Mouse (Mus musculus): Measurements from ENCODE around the gene Naa80. TPM values are rescaled to one million over a fixed set of nuclear protein-coding genes. Genes with fewer than 3 reads are reported as not detected.
A peak's percentile ranks its signal among the peaks of the same experiment; 100 is the strongest.

Gene Naa80
- polyA plus RNA-seq, 1 experiment, result 11.3 TPM

GRCm38 (mm10) chr9:107580501-107581317 is 2.0 kb downstream of the Naa80 start, which contains the start of gene Hyal3:
Gene Hyal3, plus strand, starts transcription at chr9:107580818.
- Histone ChIP-seq H3K4me1 (ENCODE audit: control insufficient read depth, insufficient read depth, low read length) (peaks cover 5% of the 10 kb centered on the region; the same call in 1 of the 2 replicates), H3K4me3 (ENCODE audit: insufficient read depth, low read length) (peak within 1 kb of the TSS; percentile 61), H3K27ac (ENCODE audit: insufficient read depth, low read length) (peak within 1 kb of the TSS; percentile 71)
- no peak for TF ChIP-seq CTCF (IDR thresholded peaks at IDR 0.05; ENCODE audit: borderline replicate concordance, insufficient read depth, low read length)
- peak; percentile 87 for TF ChIP-seq POLR2A (IDR thresholded peaks at IDR 0.05; ENCODE audit: low read depth, low read length)

- no peak for TF ChIP-seq POLR2A (IDR thresholded peaks at IDR 0.05; ENCODE audit: low read depth, low read length)
- no peak for TF ChIP-seq CTCF (IDR thresholded peaks at IDR 0.05; ENCODE audit: borderline replicate concordance, insufficient read depth, low read length)
- Histone ChIP-seq H3K4me3 (ENCODE audit: insufficient read depth, low read length) (peak overlapping the region; percentile 61), H3K4me1 (ENCODE audit: control insufficient read depth, insufficient read depth, low read length) (peaks cover 5% of the 10 kb centered on the region; the same call in 1 of the 2 replicates), H3K27ac (ENCODE audit: insufficient read depth, low read length) (no peak overlapping the region)
These were observed 2.9 kb downstream of the Naa80 start for GRCm38 (mm10) chr9:107581584-107581983.

- TF ChIP-seq POLR2A (IDR thresholded peaks at IDR 0.05; ENCODE audit: low read depth, low read length), result no peak
- TF ChIP-seq CTCF (IDR thresholded peaks at IDR 0.05; ENCODE audit: borderline replicate concordance, insufficient read depth, low read length), result no peak
- peaks cover 5% of the 10 kb centered on the region; the same call in 1 of the 2 replicates for H3K4me1 ChIP-seq (ENCODE audit: control insufficient read depth, insufficient read depth, low read length)
- H3K27ac ChIP-seq (ENCODE audit: insufficient read depth, low read length), result no peak overlapping the region
- no peak overlapping the region for H3K4me3 ChIP-seq (ENCODE audit: insufficient read depth, low read length)
These were observed 3.9 kb downstream of the Naa80 start for GRCm38 (mm10) chr9:107582509-107583062.

- peaks cover 5% of the 10 kb centered on the region; the same call in 1 of the 2 replicates for H3K4me1 ChIP-seq (ENCODE audit: control insufficient read depth, insufficient read depth, low read length)
- H3K27ac ChIP-seq (ENCODE audit: insufficient read depth, low read length), result no peak overlapping the region
- TF ChIP-seq POLR2A (IDR thresholded peaks at IDR 0.05; ENCODE audit: low read depth, low read length), result no peak
- no peak for TF ChIP-seq CTCF (IDR thresholded peaks at IDR 0.05; ENCODE audit: borderline replicate concordance, insufficient read depth, low read length)
- H3K4me3 ChIP-seq (ENCODE audit: insufficient read depth, low read length), result no peak overlapping the region
These were observed 4.5 kb downstream of the Naa80 start for GRCm38 (mm10) chr9:107583174-107583573.

- H3K4me1 ChIP-seq (ENCODE audit: control insufficient read depth, insufficient read depth, low read length), result peaks cover 5% of the 10 kb centered on the region; the same call in 1 of the 2 replicates
- H3K27ac ChIP-seq (ENCODE audit: insufficient read depth, low read length), result no peak overlapping the region
- H3K4me3 ChIP-seq (ENCODE audit: insufficient read depth, low read length), result no peak overlapping the region
- TF ChIP-seq POLR2A (IDR thresholded peaks at IDR 0.05; ENCODE audit: low read depth, low read length), result no peak
These were observed 7.8 kb downstream of the Naa80 start for GRCm38 (mm10) chr9:107586504-107586903.

- Histone ChIP-seq H3K4me3 (ENCODE audit: insufficient read depth, low read length) (peak within 1 kb of the TSS; percentile 78), H3K4me1 (ENCODE audit: control insufficient read depth, insufficient read depth, low read length) (peaks cover 5% of the 10 kb centered on the region; the same call in 1 of the 2 replicates), H3K27ac (ENCODE audit: insufficient read depth, low read length) (no peak within 1 kb of the TSS)
- TF ChIP-seq CTCF (IDR thresholded peaks at IDR 0.05; ENCODE audit: borderline replicate concordance, insufficient read depth, low read length) (no peak), POLR2A (IDR thresholded peaks at IDR 0.05; ENCODE audit: low read depth, low read length) (peak; percentile 71)
These were observed 8.5 kb downstream of the Naa80 start, which contains the start of gene Ifrd2 for GRCm38 (mm10) chr9:107586974-107587832. Gene Ifrd2, plus strand, starts transcription at chr9:107587642.

- peaks cover 5% of the 10 kb centered on the region; the same call in 1 of the 2 replicates for H3K4me1 ChIP-seq (ENCODE audit: control insufficient read depth, insufficient read depth, low read length)
- TF ChIP-seq CTCF (IDR thresholded peaks at IDR 0.05; ENCODE audit: borderline replicate concordance, insufficient read depth, low read length) (no peak), POLR2A (IDR thresholded peaks at IDR 0.05; ENCODE audit: low read depth, low read length) (no peak)
- no peak overlapping the region for H3K27ac ChIP-seq (ENCODE audit: insufficient read depth, low read length)
These were observed 9.3 kb downstream of the Naa80 start for GRCm38 (mm10) chr9:107587833-107588639.

GRCm38 (mm10) chr9:107590058-107590772 is 11.5 kb downstream of the Naa80 start:
- Histone ChIP-seq H3K4me1 (ENCODE audit: control insufficient read depth, insufficient read depth, low read length) (peaks cover 5% of the 10 kb centered on the region; the same call in 1 of the 2 replicates), H3K4me3 (ENCODE audit: insufficient read depth, low read length) (no peak overlapping the region)
- TF ChIP-seq CTCF (IDR thresholded peaks at IDR 0.05; ENCODE audit: borderline replicate concordance, insufficient read depth, low read length), result no peak
- no peak for TF ChIP-seq POLR2A (IDR thresholded peaks at IDR 0.05; ENCODE audit: low read depth, low read length)

More at GRCm38 (mm10) chr9:107587833-107588639, 9.3 kb downstream of the Naa80 start:
- H3K4me3 ChIP-seq (ENCODE audit: insufficient read depth, low read length), result peak overlapping the region; percentile 78

More at GRCm38 (mm10) chr9:107590058-107590772, 11.5 kb downstream of the Naa80 start:
- H3K27ac ChIP-seq (ENCODE audit: insufficient read depth, low read length), result no peak overlapping the region

All from embryonic fibroblast, embryonic 13.5 days (primary cell).